Mouse (Mus musculus) cerebellum, adult 11 months (tissue): ENCODE results near the gene Sirpa.

ENCODE experiments used
- DNase-seq: peaks from one replicate; pipeline ENCODE4 v3.0.0; 2022

Sirpa gene

GRCm38 (mm10) chr2:129613971-129614370, 21.3 kb downstream of the Sirpa start:
- no peak for DNase-seq

- no peak for DNase-seq
Observed at GRCm38 (mm10) chr2:129614482-129615185, 22.0 kb downstream of the Sirpa start.

GRCm38 (mm10) chr2:129620148-129620547, 27.5 kb downstream of the Sirpa start:
- DNase-seq, result peak; percentile 1

GRCm38 (mm10) chr2:129620881-129621280, 28.2 kb downstream of the Sirpa start:
- peak; percentile 3 for DNase-seq

GRCm38 (mm10) chr2:129621654-129622490, 29.2 kb downstream of the Sirpa start:
- peak; percentile 54 for DNase-seq

- DNase-seq, result peak; percentile 11
Observed at GRCm38 (mm10) chr2:129622918-129623317, 30.3 kb downstream of the Sirpa start.

GRCm38 (mm10) chr2:129623771-129624170, 31.1 kb downstream of the Sirpa start:
- peak; percentile 3 for DNase-seq

- peak; percentile 6 for DNase-seq
Observed at GRCm38 (mm10) chr2:129624246-129624918, 31.7 kb downstream of the Sirpa start.

GRCm38 (mm10) chr2:129624956-129625355, 32.3 kb downstream of the Sirpa start:
- DNase-seq, result peak; percentile 4

GRCm38 (mm10) chr2:129625845-129626244, 33.2 kb downstream of the Sirpa start:
- DNase-seq, result peak; percentile 0

- DNase-seq, result peak; percentile 49
Observed at GRCm38 (mm10) chr2:129626621-129627061, 34.0 kb downstream of the Sirpa start.

- no peak for DNase-seq
Observed at GRCm38 (mm10) chr2:129627133-129627532, 34.5 kb downstream of the Sirpa start.

- DNase-seq, result peak; percentile 3
Observed at GRCm38 (mm10) chr2:129627811-129628210, 35.2 kb downstream of the Sirpa start.

GRCm38 (mm10) chr2:129628456-129629185, 36.0 kb downstream of the Sirpa start:
- DNase-seq, result peak; percentile 0

GRCm38 (mm10) chr2:129629786-129630531, 37.3 kb downstream of the Sirpa start:
- DNase-seq, result peak; percentile 9

- no peak for DNase-seq
Observed at GRCm38 (mm10) chr2:129630532-129630886, 37.9 kb downstream of the Sirpa start.

- DNase-seq, result peak; percentile 18
Observed at GRCm38 (mm10) chr2:129630978-129631660, 38.5 kb downstream of the Sirpa start.

GRCm38 (mm10) chr2:129632324-129632723, 39.7 kb downstream of the Sirpa start:
- DNase-seq, result peak; percentile 0

- DNase-seq, result no peak
Observed at GRCm38 (mm10) chr2:129633077-129633732, 40.6 kb downstream of the Sirpa start.

GRCm38 (mm10) chr2:129633982-129634381, 41.3 kb downstream of the Sirpa start:
- no peak for DNase-seq

GRCm38 (mm10) chr2:129652616-129653015, 60.0 kb downstream of the Sirpa start:
- peak; percentile 79 for DNase-seq
